Mouse (Mus musculus): ENCODE measurements at regions not wholly inside any gene's neighbourhood (a gene's known extent, or its start where the extent isn't known, plus 50 kb on each side); places are given as distances from the start of the nearest gene placed in this dataset.

GRCm38 (mm10) chr13:71036000-71036399 is 194.4 kb upstream of the Adamts16 start:
- ATAC-seq (ENCODE audit: low FRiP score, low TSS enrichment): no peak
- Histone ChIP-seq H3K27me3 (ENCODE audit: control insufficient read depth, insufficient read depth, low read length) (no peaks in the 10 kb centered on the region), H3K4me2 (replicated peaks; ENCODE audit: low read depth, low read length) (no peak overlapping the region), H3K9ac (ENCODE audit: low read depth, low read length) (no peak overlapping the region), H3K36me3 (ENCODE audit: control insufficient read depth, insufficient read depth, low read length) (no peaks in the 10 kb centered on the region), H3K4me1 (ENCODE audit: control insufficient read depth, insufficient read depth, low read length) (no peaks in the 10 kb centered on the region), H3K4me3 (ENCODE audit: low read length) (no peak overlapping the region), H3K27ac (ENCODE audit: low read depth, low read length) (no peak overlapping the region), H3K9me3 (ENCODE audit: control insufficient read depth, low read length) (no peaks in the 10 kb centered on the region)
- WGBS: 90% methylated on average over 8 of the region's 8 CpGs

- H3K27ac ChIP-seq (ENCODE audit: low read depth, low read length): no peak overlapping the region
- 80% methylated on average over 13 of the region's 13 CpGs for WGBS
- H3K4me2 ChIP-seq (replicated peaks; ENCODE audit: low read depth, low read length): no peak overlapping the region
- no peak overlapping the region for H3K4me3 ChIP-seq (ENCODE audit: low read length)
- no peaks in the 10 kb centered on the region for H3K9me3 ChIP-seq (ENCODE audit: control insufficient read depth, low read length)
- H3K27me3 ChIP-seq (ENCODE audit: control insufficient read depth, insufficient read depth, low read length): no peaks in the 10 kb centered on the region
- H3K36me3 ChIP-seq (ENCODE audit: control insufficient read depth, insufficient read depth, low read length): no peaks in the 10 kb centered on the region
- no peak for ATAC-seq (ENCODE audit: low FRiP score, low TSS enrichment)
- H3K4me1 ChIP-seq (ENCODE audit: control insufficient read depth, insufficient read depth, low read length): no peaks in the 10 kb centered on the region
- no peak overlapping the region for H3K9ac ChIP-seq (ENCODE audit: low read depth, low read length)
Observed at GRCm38 (mm10) chr13:71034926-71035687, 193.5 kb upstream of the Adamts16 start.

GRCm38 (mm10) chr13:71008216-71008615 is 166.6 kb upstream of the Adamts16 start:
- H3K9me3 ChIP-seq (ENCODE audit: control insufficient read depth, low read length): no peaks in the 10 kb centered on the region
- H3K4me2 ChIP-seq (replicated peaks; ENCODE audit: low read depth, low read length): no peak overlapping the region
- WGBS: 22% methylated on average over 3 of the region's 3 CpGs

GRCm38 (mm10) chr13:71006117-71006516 is 164.5 kb upstream of the Adamts16 start:
- WGBS: 13% methylated on average over 1 of the region's 1 CpGs
- H3K4me3 ChIP-seq (ENCODE audit: low read length): no peak overlapping the region
- H3K4me1 ChIP-seq (ENCODE audit: control insufficient read depth, insufficient read depth, low read length): no peaks in the 10 kb centered on the region
- no peak overlapping the region for H3K4me2 ChIP-seq (replicated peaks; ENCODE audit: low read depth, low read length)
- H3K27ac ChIP-seq (ENCODE audit: low read depth, low read length): no peak overlapping the region
- no peaks in the 10 kb centered on the region for H3K27me3 ChIP-seq (ENCODE audit: control insufficient read depth, insufficient read depth, low read length)
- no peaks in the 10 kb centered on the region for H3K36me3 ChIP-seq (ENCODE audit: control insufficient read depth, insufficient read depth, low read length)
- no peaks in the 10 kb centered on the region for H3K9me3 ChIP-seq (ENCODE audit: control insufficient read depth, low read length)
- H3K9ac ChIP-seq (ENCODE audit: low read depth, low read length): no peak overlapping the region
- no peak for ATAC-seq (ENCODE audit: low FRiP score, low TSS enrichment)

More at GRCm38 (mm10) chr13:71008216-71008615, 166.6 kb upstream of the Adamts16 start:
- H3K9ac ChIP-seq (ENCODE audit: low read depth, low read length): no peak overlapping the region
- no peak for ATAC-seq (ENCODE audit: low FRiP score, low TSS enrichment)
- H3K27ac ChIP-seq (ENCODE audit: low read depth, low read length): no peak overlapping the region
- no peaks in the 10 kb centered on the region for H3K36me3 ChIP-seq (ENCODE audit: control insufficient read depth, insufficient read depth, low read length)
- no peak overlapping the region for H3K4me3 ChIP-seq (ENCODE audit: low read length)
- no peaks in the 10 kb centered on the region for H3K27me3 ChIP-seq (ENCODE audit: control insufficient read depth, insufficient read depth, low read length)
- H3K4me1 ChIP-seq (ENCODE audit: control insufficient read depth, insufficient read depth, low read length): no peaks in the 10 kb centered on the region

- Histone ChIP-seq H3K27ac (ENCODE audit: low read depth, low read length) (no peak overlapping the region), H3K4me1 (ENCODE audit: control insufficient read depth, insufficient read depth, low read length) (no peaks in the 10 kb centered on the region), H3K27me3 (ENCODE audit: control insufficient read depth, insufficient read depth, low read length) (no peaks in the 10 kb centered on the region), H3K4me2 (replicated peaks; ENCODE audit: low read depth, low read length) (no peak overlapping the region), H3K4me3 (ENCODE audit: low read length) (no peak overlapping the region), H3K9me3 (ENCODE audit: control insufficient read depth, low read length) (no peaks in the 10 kb centered on the region), H3K9ac (ENCODE audit: low read depth, low read length) (no peak overlapping the region), H3K36me3 (ENCODE audit: control insufficient read depth, insufficient read depth, low read length) (no peaks in the 10 kb centered on the region)
- whole genome bisulfite sequencing: 79% methylated on average over 3 of the region's 3 CpGs
- ATAC-seq (ENCODE audit: low FRiP score, low TSS enrichment): no peak
Observed at GRCm38 (mm10) chr13:71003517-71003916, 161.9 kb upstream of the Adamts16 start.

- no peak overlapping the region for H3K4me3 ChIP-seq (ENCODE audit: low read length)
- WGBS: 3% methylated on average over 2 of the region's 2 CpGs
- peak; percentile 77; the same call in 1 of the 2 replicates for ATAC-seq (ENCODE audit: low FRiP score, low TSS enrichment)
Observed at GRCm38 (mm10) chr13:71001278-71001677, 159.7 kb upstream of the Adamts16 start.

GRCm38 (mm10) chr13:71000422-71001008 is 158.9 kb upstream of the Adamts16 start:
- Histone ChIP-seq H3K4me1 (ENCODE audit: control insufficient read depth, insufficient read depth, low read length) (no peaks in the 10 kb centered on the region), H3K27ac (ENCODE audit: low read depth, low read length) (no peak overlapping the region), H3K9ac (ENCODE audit: low read depth, low read length) (no peak overlapping the region), H3K36me3 (ENCODE audit: control insufficient read depth, insufficient read depth, low read length) (no peaks in the 10 kb centered on the region), H3K27me3 (ENCODE audit: control insufficient read depth, insufficient read depth, low read length) (no peaks in the 10 kb centered on the region), H3K9me3 (ENCODE audit: control insufficient read depth, low read length) (no peaks in the 10 kb centered on the region), H3K4me3 (ENCODE audit: low read length) (no peak overlapping the region), H3K4me2 (replicated peaks; ENCODE audit: low read depth, low read length) (no peak overlapping the region)
- ATAC-seq (ENCODE audit: low FRiP score, low TSS enrichment): no peak
- 78% methylated on average over 5 of the region's 5 CpGs for WGBS

More at GRCm38 (mm10) chr13:71001278-71001677, 159.7 kb upstream of the Adamts16 start:
- H3K27me3 ChIP-seq (ENCODE audit: control insufficient read depth, insufficient read depth, low read length): no peaks in the 10 kb centered on the region
- no peaks in the 10 kb centered on the region for H3K9me3 ChIP-seq (ENCODE audit: control insufficient read depth, low read length)
- H3K4me1 ChIP-seq (ENCODE audit: control insufficient read depth, insufficient read depth, low read length): no peaks in the 10 kb centered on the region
- H3K36me3 ChIP-seq (ENCODE audit: control insufficient read depth, insufficient read depth, low read length): no peaks in the 10 kb centered on the region
- H3K9ac ChIP-seq (ENCODE audit: low read depth, low read length): no peak overlapping the region
- no peak overlapping the region for H3K4me2 ChIP-seq (replicated peaks; ENCODE audit: low read depth, low read length)
- no peak overlapping the region for H3K27ac ChIP-seq (ENCODE audit: low read depth, low read length)

- no peaks in the 10 kb centered on the region for H3K36me3 ChIP-seq (ENCODE audit: control insufficient read depth, insufficient read depth, low read length)
- no peak overlapping the region for H3K4me3 ChIP-seq (ENCODE audit: low read length)
- H3K9me3 ChIP-seq (ENCODE audit: control insufficient read depth, low read length): no peaks in the 10 kb centered on the region
- H3K9ac ChIP-seq (ENCODE audit: low read depth, low read length): no peak overlapping the region
- H3K4me1 ChIP-seq (ENCODE audit: control insufficient read depth, insufficient read depth, low read length): no peaks in the 10 kb centered on the region
- no peak overlapping the region for H3K4me2 ChIP-seq (replicated peaks; ENCODE audit: low read depth, low read length)
- no peaks in the 10 kb centered on the region for H3K27me3 ChIP-seq (ENCODE audit: control insufficient read depth, insufficient read depth, low read length)
- no peak for ATAC-seq (ENCODE audit: low FRiP score, low TSS enrichment)
- no peak overlapping the region for H3K27ac ChIP-seq (ENCODE audit: low read depth, low read length)
- 71% methylated on average over 1 of the region's 1 CpGs for WGBS
Observed at GRCm38 (mm10) chr13:70993522-70993921, 151.9 kb upstream of the Adamts16 start.

GRCm38 (mm10) chr13:70989999-70990645 is 148.5 kb upstream of the Adamts16 start:
- Histone ChIP-seq H3K36me3 (ENCODE audit: control insufficient read depth, insufficient read depth, low read length) (no peaks in the 10 kb centered on the region), H3K27me3 (ENCODE audit: control insufficient read depth, insufficient read depth, low read length) (no peaks in the 10 kb centered on the region), H3K4me2 (replicated peaks; ENCODE audit: low read depth, low read length) (no peak overlapping the region), H3K27ac (ENCODE audit: low read depth, low read length) (no peak overlapping the region), H3K4me1 (ENCODE audit: control insufficient read depth, insufficient read depth, low read length) (no peaks in the 10 kb centered on the region), H3K4me3 (ENCODE audit: low read length) (no peak overlapping the region), H3K9me3 (ENCODE audit: control insufficient read depth, low read length) (no peaks in the 10 kb centered on the region), H3K9ac (ENCODE audit: low read depth, low read length) (no peak overlapping the region)
- ATAC-seq (ENCODE audit: low FRiP score, low TSS enrichment): no peak
- 88% methylated on average over 10 of the region's 10 CpGs for WGBS
